Mouse (Mus musculus) C2C12 (cell line): Measurements from ENCODE around the gene Zdhhc23. TPM values are rescaled to one million over a fixed set of nuclear protein-coding genes. Genes with fewer than 3 reads are reported as not detected.

ENCODE experiments used
- H3K27me3 ChIP-seq: one replicate; pipeline ENCODE4 v1.6.1; 2011; ENCODE audit not compliant: control insufficient read depth, insufficient read depth, insufficient read length
- H3K36me3 ChIP-seq: one replicate; pipeline ENCODE4 v1.6.1; 2011; ENCODE audit not compliant: control insufficient read depth, insufficient read depth
- H3K4me3 ChIP-seq: one replicate; pipeline ENCODE4 v1.5.1; 2011; ENCODE audit warnings: mild to moderate bottlenecking, control low read depth; ENCODE audit not compliant: poor library complexity, insufficient read depth, severe bottlenecking
- H3K79me2 ChIP-seq: one replicate; pipeline ENCODE4 v1.6.1; 2011; ENCODE audit not compliant: control insufficient read depth, insufficient read depth
- H3K79me3 ChIP-seq: one replicate; pipeline ENCODE4 v1.6.1; 2011; ENCODE audit warnings: low read depth, control low read depth
- H3ac ChIP-seq: one replicate; pipeline ENCODE3; 2011; ENCODE audit warnings: low read depth; ENCODE audit not compliant: control insufficient read depth, insufficient read length
- CEBPB ChIP-seq: IDR thresholded peaks from one replicate; pipeline ENCODE4 v1.6.1; 2011; ENCODE audit warnings: low read depth, mild to moderate bottlenecking, control low read depth, moderate library complexity
- CTCF ChIP-seq: IDR thresholded peaks from one replicate; pipeline ENCODE4 v1.5.1; 2011; ENCODE audit not compliant: control insufficient read depth, insufficient read depth, insufficient read length
- FOSL1 ChIP-seq: IDR thresholded peaks from one replicate; pipeline ENCODE4 v1.8.0; 2011; ENCODE audit warnings: mild to moderate bottlenecking, low read length; ENCODE audit not compliant: poor library complexity, insufficient read depth, severe bottlenecking
- MAX ChIP-seq: IDR thresholded peaks from one replicate; pipeline ENCODE4 v1.6.1; 2011; ENCODE audit warnings: mild to moderate bottlenecking, control low read depth
- MYOD1 ChIP-seq: IDR thresholded peaks from one replicate; pipeline ENCODE4 v1.6.1; 2011; ENCODE audit warnings: low read depth; ENCODE audit not compliant: control insufficient read depth, insufficient read length
- MYOG ChIP-seq: IDR thresholded peaks from one replicate; pipeline ENCODE4 v1.6.1; 2011; ENCODE audit not compliant: control insufficient read depth, insufficient read length; ENCODE audit errors: extremely low read depth
- USF1 ChIP-seq: IDR thresholded peaks from one replicate; pipeline ENCODE4 v1.6.1; 2011; ENCODE audit warnings: low read depth, mild to moderate bottlenecking, control low read depth, moderate library complexity
- polyA plus RNA-seq: library from polyadenylated mRNA; unstranded; fragments of >200 nt; fragmentation: generic; extraction: Trizol; gene quantifications from one replicate; pipeline ENCODE4 v1.2.1, GENCODE M21; 2012; ENCODE audit warnings: missing spikeins

Gene Zdhhc23
- polyA plus RNA-seq, 1 experiment, result 0.02 TPM

- no peak overlapping the region for H3ac ChIP-seq
- H3K27me3 ChIP-seq, result no peaks in the 10 kb centered on the region
- no peaks in the 10 kb centered on the region for H3K79me2 ChIP-seq
- TF ChIP-seq CEBPB, result no peak
- no peak for TF ChIP-seq USF1
- no peak for TF ChIP-seq CTCF
- no peak for TF ChIP-seq MYOD1
- no peak for TF ChIP-seq FOSL1
- TF ChIP-seq MAX, result no peak
- TF ChIP-seq MYOG, result no peak
- no peak overlapping the region for H3K4me3 ChIP-seq
- H3K36me3 ChIP-seq, result no peaks in the 10 kb centered on the region
- no peaks in the 10 kb centered on the region for H3K79me3 ChIP-seq
These were observed 46.5 kb downstream of the Zdhhc23 start for GRCm38 (mm10) chr16:43933041-43933440.

GRCm38 (mm10) chr16:43932319-43932718, 47.3 kb downstream of the Zdhhc23 start:
- H3K36me3 ChIP-seq, result no peaks in the 10 kb centered on the region
- H3K79me2 ChIP-seq, result no peaks in the 10 kb centered on the region
- H3K27me3 ChIP-seq, result no peaks in the 10 kb centered on the region
- H3K79me3 ChIP-seq, result no peaks in the 10 kb centered on the region
- no peak overlapping the region for H3ac ChIP-seq
- TF ChIP-seq MYOG (no peak), CEBPB (no peak), CTCF (no peak), FOSL1 (no peak), MYOD1 (no peak), USF1 (no peak)
- no peak overlapping the region for H3K4me3 ChIP-seq

DNA sequence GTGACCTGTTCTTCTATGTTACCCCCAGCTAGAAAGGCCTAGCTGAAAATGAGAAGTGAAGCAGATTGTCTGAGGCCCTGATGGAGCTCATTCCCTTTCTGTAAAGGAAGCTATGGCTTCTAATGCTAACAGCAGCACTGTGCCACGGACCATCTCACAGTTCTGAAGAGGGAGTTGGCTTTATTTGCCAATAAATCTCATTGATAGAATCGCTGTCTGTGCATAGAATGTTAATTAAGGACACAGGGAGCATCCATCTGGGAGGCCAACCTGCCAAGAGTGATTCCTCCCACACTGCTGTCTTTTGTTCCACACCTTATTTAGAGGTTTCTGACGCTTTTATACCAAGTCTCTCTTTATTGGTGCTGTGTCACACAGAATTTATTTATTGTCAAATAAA, 48.1 kb downstream of the Zdhhc23 start:
- no peak for TF ChIP-seq FOSL1
- TF ChIP-seq MYOG, result no peak
- TF ChIP-seq CEBPB, result no peak
- TF ChIP-seq MAX, result no peak
- no peak for TF ChIP-seq CTCF
- TF ChIP-seq USF1, result no peak
- no peak for TF ChIP-seq MYOD1
- Histone ChIP-seq H3ac (no peak overlapping the region), H3K36me3 (no peaks in the 10 kb centered on the region), H3K27me3 (no peaks in the 10 kb centered on the region), H3K4me3 (no peak overlapping the region), H3K79me2 (no peaks in the 10 kb centered on the region), H3K79me3 (no peaks in the 10 kb centered on the region)

DNA sequence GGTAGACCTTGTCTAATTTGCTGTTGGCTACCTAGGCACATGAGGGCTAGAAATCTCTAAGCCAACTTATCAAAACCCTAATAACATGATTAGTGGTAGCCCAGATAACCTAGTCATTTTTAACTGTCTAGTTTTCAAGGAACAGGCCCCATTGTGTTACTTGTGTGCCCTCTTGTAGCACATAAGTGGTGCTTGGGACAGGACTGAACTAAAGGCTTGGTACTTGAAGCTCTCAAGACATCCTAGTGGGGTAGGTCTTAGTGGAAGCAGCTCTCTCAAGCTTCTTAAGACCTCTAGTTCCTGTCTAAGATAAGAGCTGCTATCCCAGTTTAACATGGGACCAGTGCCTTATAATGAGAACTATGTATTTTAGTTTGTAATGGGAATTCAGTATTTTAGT, 49.0 kb downstream of the Zdhhc23 start:
- TF ChIP-seq CEBPB, result no peak
- no peak for TF ChIP-seq USF1
- no peak for TF ChIP-seq MAX
- TF ChIP-seq CTCF, result no peak
- no peak for TF ChIP-seq FOSL1
- no peak for TF ChIP-seq MYOD1
- TF ChIP-seq MYOG, result no peak
- no peaks in the 10 kb centered on the region for H3K79me3 ChIP-seq
- no peaks in the 10 kb centered on the region for H3K27me3 ChIP-seq
- H3K79me2 ChIP-seq, result no peaks in the 10 kb centered on the region
- no peak overlapping the region for H3ac ChIP-seq
- no peaks in the 10 kb centered on the region for H3K36me3 ChIP-seq
- no peak overlapping the region for H3K4me3 ChIP-seq

- TF ChIP-seq CTCF (no peak), USF1 (no peak), MAX (no peak), MYOD1 (no peak), FOSL1 (no peak)
- Histone ChIP-seq H3K4me3 (no peak within 1 kb of the TSS), H3K79me2 (no peaks in the 10 kb centered on the region), H3ac (no peak within 1 kb of the TSS), H3K36me3 (no peaks in the 10 kb centered on the region), H3K79me3 (no peaks in the 10 kb centered on the region), H3K27me3 (no peaks in the 10 kb centered on the region)
These were observed 53.2 kb downstream of the Zdhhc23 start, which contains the start of gene Qtrt2 for GRCm38 (mm10) chr16:43926341-43926859. Qtrt2 (minus strand) TSS chr16:43926809.

DNA sequence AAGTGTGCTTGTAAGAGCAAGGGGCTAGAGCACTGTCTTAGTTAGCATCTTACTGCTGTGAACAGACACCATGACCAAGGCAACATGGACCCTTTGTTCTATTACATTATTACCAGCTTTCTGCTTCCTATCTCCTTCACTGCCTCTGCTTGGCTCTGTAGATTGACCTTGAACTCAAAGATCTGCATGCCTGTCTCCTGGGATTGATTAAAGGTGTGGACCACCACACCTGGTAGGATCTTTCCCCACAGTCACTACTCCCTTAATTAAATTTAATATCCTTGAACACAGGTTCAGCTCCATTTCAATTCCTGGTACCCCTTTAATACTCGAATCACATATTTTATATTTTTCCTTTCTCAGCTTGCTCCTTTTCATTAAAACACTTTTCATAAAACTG, 53.7 kb downstream of the Zdhhc23 start:
- no peak overlapping the region for H3K4me3 ChIP-seq
- H3ac ChIP-seq, result no peak overlapping the region
- no peaks in the 10 kb centered on the region for H3K79me3 ChIP-seq
- H3K36me3 ChIP-seq, result no peaks in the 10 kb centered on the region
- no peaks in the 10 kb centered on the region for H3K27me3 ChIP-seq
- no peaks in the 10 kb centered on the region for H3K79me2 ChIP-seq
- TF ChIP-seq FOSL1 (no peak), CEBPB (no peak), MYOD1 (no peak), USF1 (no peak), MYOG (no peak), MAX (no peak), CTCF (no peak)
